Mouse (Mus musculus) limb, embryonic 14.5 days (tissue): ENCODE data around the gene Serpina3c. TPM values are rescaled to one million over a fixed set of nuclear protein-coding genes. Genes with fewer than 3 reads are reported as not detected.

Experiments used
- ATAC-seq: fragments of 200-750 bp; cut with Nextera tagmentation; 2 replicates; pipeline ENCODE4 v1.8.0; 2017; ENCODE audit warnings: low read depth, moderate number of reproducible peaks, moderate TSS enrichment; ENCODE audit not compliant: low FRiP score
- DNase-seq: peaks from one replicate; pipeline ENCODE4 v3.0.0-alpha.2; 2015; ENCODE audit warnings: low spot score
- H3K27ac ChIP-seq: fragments of 300-500 bp; sonication (generic); replicated peaks from 2 replicates; pipeline ENCODE4 v1.5.1; 2014; ENCODE audit warnings: low read depth, mild to moderate bottlenecking, low read length, moderate library complexity, mixed read lengths
- H3K27me3 ChIP-seq: fragments of 300-500 bp; sonication (generic); 2 replicates; pipeline ENCODE4 v1.6.1; 2014; ENCODE audit warnings: low read length, mixed read lengths; ENCODE audit not compliant: control insufficient read depth, insufficient read depth
- H3K36me3 ChIP-seq: fragments of 300-500 bp; sonication (generic); 2 replicates; pipeline ENCODE4 v1.6.1; 2014; ENCODE audit warnings: mild to moderate bottlenecking, low read length, moderate library complexity, mixed read lengths; ENCODE audit not compliant: control insufficient read depth, insufficient read depth
- H3K4me1 ChIP-seq: fragments of 300-500 bp; sonication (generic); 2 replicates; pipeline ENCODE4 v1.6.1; 2014; ENCODE audit warnings: antibody characterized with exemption, low read length, mixed read lengths; ENCODE audit not compliant: control insufficient read depth, insufficient read depth
- H3K4me2 ChIP-seq: fragments of 300-500 bp; sonication (generic); replicated peaks from 2 replicates; pipeline ENCODE4 v1.6.1; 2014; ENCODE audit warnings: low read depth, mild to moderate bottlenecking, low read length, moderate library complexity; ENCODE audit not compliant: severe bottlenecking
- H3K4me3 ChIP-seq: fragments of 300-500 bp; sonication (generic); replicated peaks from 2 replicates; pipeline ENCODE4 v1.5.1; 2014; ENCODE audit warnings: low read length
- H3K9ac ChIP-seq: fragments of 300-500 bp; sonication (generic); 2 replicates; pipeline ENCODE4 v1.6.1; 2014; ENCODE audit warnings: mild to moderate bottlenecking, low read depth, low read length, moderate library complexity; ENCODE audit not compliant: severe bottlenecking
- H3K9me3 ChIP-seq: fragments of 300-500 bp; sonication (generic); 2 replicates; pipeline ENCODE4 v1.6.1; 2016; ENCODE audit warnings: low read length; ENCODE audit not compliant: control insufficient read depth
- POLR2A ChIP-seq: fragments of 200-500 bp; IDR thresholded peaks from 2 replicates; pipeline ENCODE4 v1.8.0; 2012; ENCODE audit warnings: inconsistent platforms, mild to moderate bottlenecking, moderate library complexity, borderline replicate concordance; ENCODE audit not compliant: insufficient read depth, insufficient read length; ENCODE audit errors: extremely low read depth
- WGBS: fragments of 180-500 bp; shearing (Covaris S2); extraction: QIAGEN DNeasy Blood & Tissue Kit; methylation state at CpG from one replicate; pipeline ENCODE4 v1.1.7; 2014; 5-methylcytosine and 5-hydroxymethylcytosine counted together
- polyA plus RNA-seq, 2 experiments: library from polyadenylated mRNA; depleted of rRNA in 1 of 2; stranded (reverse) in 1 of 2; unstranded in 1 of 2; fragments of >200 nt; fragmentation: Nextera tagmentation in 1 of 2; extraction: Ambion mirVana in 1 of 2; gene quantifications; 2 replicates each; pipeline versions ENCODE4 v1.2.1 to v1.2.3; 2012 to 2014

The Serpina3c gene
- polyA plus RNA-seq, 2 experiments: 0.09 TPM; not detected in 1

- H3K36me3 ChIP-seq: no peaks in the 10 kb centered on the region
- H3K27me3 ChIP-seq: no peaks in the 10 kb centered on the region
- DNase-seq (no peak), ATAC-seq (no peak)
- no peak overlapping the region for H3K9ac ChIP-seq
- WGBS: 80% methylated on average over 2 of the region's 2 CpGs
- H3K27ac ChIP-seq: no peak overlapping the region
- no peak overlapping the region for H3K4me2 ChIP-seq
- no peaks in the 10 kb centered on the region for H3K4me1 ChIP-seq
- H3K4me3 ChIP-seq: no peak overlapping the region
- no peaks in the 10 kb centered on the region for H3K9me3 ChIP-seq
- no peak for TF ChIP-seq POLR2A
Observed at GRCm38 (mm10) chr12:104178987-104179386, 25.3 kb upstream of the Serpina3c start.

- no peaks in the 10 kb centered on the region for H3K36me3 ChIP-seq
- H3K9ac ChIP-seq: no peak overlapping the region
- no peak overlapping the region for H3K27ac ChIP-seq
- H3K4me1 ChIP-seq: no peaks in the 10 kb centered on the region
- no peak for TF ChIP-seq POLR2A
- H3K4me2 ChIP-seq: no peak overlapping the region
- no peaks in the 10 kb centered on the region for H3K27me3 ChIP-seq
- ATAC-seq (no peak), DNase-seq (no peak)
- H3K9me3 ChIP-seq: no peaks in the 10 kb centered on the region
- H3K4me3 ChIP-seq: no peak overlapping the region
Observed at GRCm38 (mm10) chr12:104178577-104178976, 24.9 kb upstream of the Serpina3c start.

GRCm38 (mm10) chr12:104175636-104176035, 22.0 kb upstream of the Serpina3c start:
- TF ChIP-seq POLR2A: no peak
- no peak for ATAC-seq
- DNase-seq: no peak

GRCm38 (mm10) chr12:104174747-104175146, 21.1 kb upstream of the Serpina3c start:
- Histone ChIP-seq H3K4me1 (no peaks in the 10 kb centered on the region), H3K27me3 (no peaks in the 10 kb centered on the region), H3K9ac (no peak overlapping the region), H3K9me3 (no peaks in the 10 kb centered on the region), H3K27ac (no peak overlapping the region), H3K4me2 (no peak overlapping the region), H3K36me3 (no peaks in the 10 kb centered on the region), H3K4me3 (no peak overlapping the region)
- ATAC-seq (no peak), DNase-seq (no peak)
- 69% methylated on average over 3 of the region's 3 CpGs for WGBS
- TF ChIP-seq POLR2A: no peak

More at GRCm38 (mm10) chr12:104175636-104176035, 22.0 kb upstream of the Serpina3c start:
- H3K9ac ChIP-seq: no peak overlapping the region
- 80% methylated on average over 3 of the region's 3 CpGs for WGBS
- no peaks in the 10 kb centered on the region for H3K27me3 ChIP-seq
- no peaks in the 10 kb centered on the region for H3K36me3 ChIP-seq
- no peaks in the 10 kb centered on the region for H3K9me3 ChIP-seq
- H3K27ac ChIP-seq: no peak overlapping the region
- no peaks in the 10 kb centered on the region for H3K4me1 ChIP-seq
- H3K4me2 ChIP-seq: no peak overlapping the region
- no peak overlapping the region for H3K4me3 ChIP-seq

GRCm38 (mm10) chr12:104153041-104153645, 527 bp downstream of the Serpina3c start:
- no peak for ATAC-seq
- Histone ChIP-seq H3K4me3 (no peak overlapping the region), H3K36me3 (no peaks in the 10 kb centered on the region), H3K27ac (no peak overlapping the region), H3K9ac (no peak overlapping the region), H3K4me1 (no peaks in the 10 kb centered on the region), H3K4me2 (no peak overlapping the region), H3K27me3 (no peaks in the 10 kb centered on the region), H3K9me3 (no peaks in the 10 kb centered on the region)
- no peak for TF ChIP-seq POLR2A
- WGBS: 85% methylated on average over 3 of the region's 3 CpGs
- DNase-seq: no peak
